Mouse (Mus musculus): ENCODE results near the gene Gm20671. TPM values are rescaled to one million over a fixed set of nuclear protein-coding genes. Genes with fewer than 3 reads are reported as not detected.
"Not testable (repeated sequence)": the region's sequence is repeated elsewhere in the genome, so short reads cannot be mapped to it uniquely, and the experiment has no call there.

Gm20671 gene
- polyA plus RNA-seq (2021): not detected

GRCm38 (mm10) chr5:32827009-32827408, at the start of gene Gm20671:
Gene Gm20671 (minus strand): TSS chr5:32827109.
- in situ Hi-C loops (cut with MboI; ENCODE audit: low pct_unique_long_range_greater_than_20kb): no loop called here
- ATAC-seq (no peak), DNase-seq (ENCODE audit: low read depth, low spot score) (no peak)
- CTCF ChIA-PET: interaction anchor here (2.1 kb wide), 1 partner anchor 10 kb away, joined by 4 read pairs; no protein-coding TSS in a partner anchor
- no peaks in the 10 kb centered on the region for H3K27me3 ChIP-seq
- TF ChIP-seq CTCF (IDR thresholded peaks at IDR 0.05): no peak
- POLR2A ChIA-PET: no interaction called here

DNA sequence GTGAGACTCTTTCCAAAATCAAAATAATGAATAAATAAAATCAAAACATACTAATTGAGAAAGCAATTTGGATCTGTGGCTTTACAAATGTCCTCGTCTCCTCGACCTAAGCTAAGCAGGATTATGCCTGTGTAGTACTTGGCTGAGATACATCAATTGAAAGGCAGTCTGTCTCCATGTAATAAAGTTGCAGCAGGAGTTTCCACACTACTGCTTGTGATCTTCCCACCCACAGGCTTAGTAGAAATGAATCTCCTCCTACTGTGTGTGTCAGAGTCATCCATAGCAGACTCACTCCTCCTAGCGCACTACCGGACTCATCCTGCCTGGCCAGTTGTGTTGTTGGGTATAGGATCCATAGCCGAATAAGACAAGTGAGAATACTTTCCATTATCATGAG, 45.4 kb upstream of the Gm20671 start:
- ChIA-PET POLR2A (no interaction called here), CTCF (interaction anchor here (0.8 to 1.1 kb wide), 2 partner anchors 13 to 27 kb away, joined by 3 read pairs; no protein-coding TSS in a partner anchor)
- in situ Hi-C loops (cut with MboI; ENCODE audit: low pct_unique_long_range_greater_than_20kb): no loop called here
- TF ChIP-seq CTCF (IDR thresholded peaks at IDR 0.05): no peak
- H3K27me3 ChIP-seq: no peaks in the 10 kb centered on the region
- ATAC-seq: no peak
- DNase-seq (ENCODE audit: low read depth, low spot score): no peak

GRCm38 (mm10) chr5:32869389-32870024, 42.6 kb upstream of the Gm20671 start:
- no peak for DNase-seq (ENCODE audit: low read depth, low spot score)
- CTCF ChIA-PET: interaction anchor here (1.6 kb wide), 1 partner anchor 17 kb away, joined by 4 read pairs; no protein-coding TSS in a partner anchor

GRCm38 (mm10) chr5:32863253-32864228, 36.6 kb upstream of the Gm20671 start, which contains the start of gene Depdc5:
Gene Depdc5 (plus strand): TSS chr5:32863701.
- ATAC-seq (peak; percentile 89), DNase-seq (ENCODE audit: low read depth, low spot score) (peak; percentile 48)
- TF ChIP-seq CTCF (IDR thresholded peaks at IDR 0.05): no peak
- no peaks in the 10 kb centered on the region for H3K27me3 ChIP-seq
- POLR2A ChIA-PET: interaction anchor here (0.7 to 1.1 kb wide), 4 partner anchors 12 to 103 kb away, joined by 3 read pairs; no protein-coding TSS in a partner anchor
- in situ Hi-C loops (cut with MboI; ENCODE audit: low pct_unique_long_range_greater_than_20kb): no loop called here
- CTCF ChIA-PET: no interaction called here

More at GRCm38 (mm10) chr5:32869389-32870024, 42.6 kb upstream of the Gm20671 start:
- H3K27me3 ChIP-seq: no peaks in the 10 kb centered on the region
- POLR2A ChIA-PET: no interaction called here
- TF ChIP-seq CTCF (IDR thresholded peaks at IDR 0.05): no peak
- ATAC-seq: no peak
- in situ Hi-C loops (cut with MboI; ENCODE audit: low pct_unique_long_range_greater_than_20kb): no loop called here

- TF ChIP-seq CTCF (IDR thresholded peaks at IDR 0.05): no peak
- no peaks in the 10 kb centered on the region for H3K27me3 ChIP-seq
- ChIA-PET CTCF (no interaction called here), POLR2A (interaction anchor here (0.7 to 1.4 kb wide), 2 partner anchors 17 to 79 kb away, joined by 3 read pairs; no protein-coding TSS in a partner anchor)
- in situ Hi-C loops (cut with MboI; ENCODE audit: low pct_unique_long_range_greater_than_20kb): no loop called here
- ATAC-seq: no peak
- no peak for DNase-seq (ENCODE audit: low read depth, low spot score)
Measured at GRCm38 (mm10) chr5:32862469-32863132, 35.7 kb upstream of the Gm20671 start.

DNA sequence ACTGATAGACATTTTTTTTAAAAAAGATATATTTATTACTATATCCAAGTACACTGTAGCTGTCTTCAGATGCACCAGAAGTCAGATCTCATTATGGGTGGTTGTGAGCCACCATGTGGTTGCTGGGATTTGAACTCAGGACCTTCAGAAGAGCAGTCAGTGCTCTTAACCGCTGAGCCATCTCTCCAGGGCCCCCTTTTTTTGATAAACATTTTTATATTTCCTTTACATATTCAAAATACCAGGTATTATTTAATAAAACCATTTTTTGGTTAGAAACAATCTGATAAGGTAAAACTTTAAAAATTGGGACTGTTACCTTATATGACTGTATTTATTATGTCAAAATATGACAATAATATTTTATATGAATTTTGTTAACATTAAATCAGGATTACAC, 34.2 kb upstream of the Gm20671 start:
- ChIA-PET POLR2A (interaction anchor here (1.4 kb wide), 1 partner anchor 15 kb away, joined by 3 read pairs; no protein-coding TSS in a partner anchor), CTCF (no interaction called here)
- in situ Hi-C loops (cut with MboI; ENCODE audit: low pct_unique_long_range_greater_than_20kb): no loop called here
- ATAC-seq: no peak
- TF ChIP-seq CTCF (IDR thresholded peaks at IDR 0.05): no peak
- DNase-seq (ENCODE audit: low read depth, low spot score): no peak
- H3K27me3 ChIP-seq: no peaks in the 10 kb centered on the region

GRCm38 (mm10) chr5:32857781-32858220, 30.9 kb upstream of the Gm20671 start:
- ATAC-seq (peak; percentile 40), DNase-seq (ENCODE audit: low read depth, low spot score) (no peak)
- H3K27me3 ChIP-seq: no peaks in the 10 kb centered on the region
- ChIA-PET CTCF (no interaction called here), POLR2A (no interaction called here)
- no peak for TF ChIP-seq CTCF (IDR thresholded peaks at IDR 0.05)
- in situ Hi-C loops (cut with MboI; ENCODE audit: low pct_unique_long_range_greater_than_20kb): no loop called here

DNA sequence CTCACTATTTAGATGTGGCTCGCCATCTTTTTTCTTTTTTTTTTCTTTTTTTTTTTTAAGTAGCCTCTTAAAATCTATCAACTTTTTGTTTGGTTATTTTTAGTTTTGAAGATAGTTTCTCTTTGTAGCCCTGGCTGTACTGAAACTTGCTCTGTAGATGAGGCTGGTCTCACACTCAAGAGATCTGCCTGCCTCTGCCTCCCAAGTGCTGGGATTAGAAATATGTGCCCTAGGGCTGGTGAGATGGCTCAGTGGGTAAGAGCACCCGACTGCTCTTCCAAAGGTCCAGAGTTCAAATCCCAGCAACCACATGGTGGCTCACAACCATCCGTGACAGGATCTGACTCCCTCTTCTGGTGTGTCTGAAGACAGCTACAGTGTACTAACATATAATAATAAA, 28.4 kb upstream of the Gm20671 start:
- ATAC-seq; CTCF ChIA-PET; POLR2A ChIA-PET; DNase-seq (ENCODE audit: low read depth, low spot score); H3K27me3 ChIP-seq; in situ Hi-C loops (cut with MboI; ENCODE audit: low pct_unique_long_range_greater_than_20kb): not testable (repeated sequence)

DNA sequence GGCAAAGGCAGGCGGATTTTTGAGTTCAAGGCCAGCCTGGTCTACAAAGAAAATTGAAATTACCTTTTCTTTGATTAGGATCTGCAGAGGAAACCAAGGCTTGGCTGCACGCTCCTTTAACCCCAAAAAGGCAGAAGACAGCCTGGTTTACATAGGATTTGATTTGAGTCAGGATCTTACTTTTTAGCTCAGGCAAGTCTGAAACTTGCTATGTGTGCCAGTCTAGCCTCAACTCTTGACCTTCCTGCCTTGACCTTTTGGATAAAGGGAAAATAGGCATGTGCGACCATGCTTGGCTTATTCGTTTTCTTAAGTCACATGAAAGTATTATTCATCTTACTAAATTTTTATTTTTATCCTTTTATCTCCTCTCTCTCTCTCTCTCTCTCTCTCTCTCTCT, 27.9 kb upstream of the Gm20671 start:
- TF ChIP-seq CTCF (IDR thresholded peaks at IDR 0.05): no peak
- ChIA-PET CTCF (no interaction called here), POLR2A (no interaction called here)
- no peak for ATAC-seq
- in situ Hi-C loops (cut with MboI; ENCODE audit: low pct_unique_long_range_greater_than_20kb): no loop called here
- no peak for DNase-seq (ENCODE audit: low read depth, low spot score)
- no peaks in the 10 kb centered on the region for H3K27me3 ChIP-seq
